Mouse (Mus musculus): Measurements from ENCODE around the gene Otos.

Otos gene

GRCm38 (mm10) chr1:92607711-92608110 lies 40.9 kb downstream of the Otos start:
- DNase-seq (ENCODE audit: low read depth, low spot score): no peak

- no peak for DNase-seq (ENCODE audit: low read depth, low spot score)
These were observed 43.2 kb downstream of the Otos start, which contains the start of gene Olfr1410 for GRCm38 (mm10) chr1:92605482-92605881. TSS of gene Olfr1410 (plus strand) at chr1:92605782.

GRCm38 (mm10) chr1:92596019-92596418 lies 52.6 kb downstream of the Otos start:
- no peak for DNase-seq (ENCODE audit: low read depth, low spot score)

Measured in retina, adult 2 months (tissue).